Mouse (Mus musculus) kidney, postnatal 36 days (tissue): ENCODE data around the gene Nanog.
"Not testable (repeated sequence)": the region's sequence is repeated elsewhere in the genome, so short reads cannot be mapped to it uniquely, and the experiment has no call there.

Experiments used
- DNase-seq, 2 experiments: peaks; one replicate each; pipeline ENCODE4 v3.0.0; 2021 to 2022; ENCODE audit warnings: mixed read lengths in 2 of 2

The Nanog gene

GRCm38 (mm10) chr6:122707036-122707800 lies at the start of gene Nanog:
Nanog (plus strand) TSS chr6:122707489.
- no peak for DNase-seq

DNA sequence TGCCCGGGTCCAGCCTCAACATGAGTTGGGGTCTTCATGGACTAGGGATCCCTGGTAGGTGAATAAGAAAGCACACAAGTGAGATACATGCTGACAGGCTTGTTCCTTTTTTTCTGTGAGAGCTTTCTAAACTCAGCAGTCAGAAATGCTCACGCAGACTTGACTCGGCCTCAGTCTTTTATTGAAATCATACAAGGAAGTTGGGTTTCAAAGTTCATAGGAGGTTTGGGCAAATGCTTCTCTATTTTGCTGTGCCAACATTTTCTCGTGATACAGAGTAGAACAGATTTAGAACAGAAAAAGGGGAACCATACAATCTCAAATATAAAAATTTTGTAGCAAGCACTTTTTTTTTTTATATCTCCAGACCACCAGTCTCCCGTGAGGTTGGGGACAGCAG lies 49.7 kb upstream of the Nanog start:
- no peak for DNase-seq

DNA sequence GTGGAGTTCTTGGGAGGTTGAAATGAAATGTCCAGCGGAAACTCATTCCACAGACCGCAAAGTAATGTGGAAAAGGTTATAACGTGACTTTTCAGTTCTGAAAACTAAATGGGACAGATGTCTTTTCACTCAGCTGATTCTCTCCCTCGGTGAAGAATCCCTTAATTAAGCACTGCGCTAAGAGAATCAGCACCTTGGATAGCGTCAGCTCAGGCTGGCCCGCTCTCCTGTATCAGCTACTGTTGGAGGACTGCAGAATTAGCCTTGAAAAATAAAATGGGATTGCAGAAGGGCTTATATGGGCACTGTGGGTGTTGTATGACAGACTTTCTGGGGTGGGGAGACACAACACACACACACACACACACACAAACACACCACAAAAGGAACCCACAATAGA lies 47.7 kb upstream of the Nanog start:
- DNase-seq, result peak; percentile 31 to 59

DNA sequence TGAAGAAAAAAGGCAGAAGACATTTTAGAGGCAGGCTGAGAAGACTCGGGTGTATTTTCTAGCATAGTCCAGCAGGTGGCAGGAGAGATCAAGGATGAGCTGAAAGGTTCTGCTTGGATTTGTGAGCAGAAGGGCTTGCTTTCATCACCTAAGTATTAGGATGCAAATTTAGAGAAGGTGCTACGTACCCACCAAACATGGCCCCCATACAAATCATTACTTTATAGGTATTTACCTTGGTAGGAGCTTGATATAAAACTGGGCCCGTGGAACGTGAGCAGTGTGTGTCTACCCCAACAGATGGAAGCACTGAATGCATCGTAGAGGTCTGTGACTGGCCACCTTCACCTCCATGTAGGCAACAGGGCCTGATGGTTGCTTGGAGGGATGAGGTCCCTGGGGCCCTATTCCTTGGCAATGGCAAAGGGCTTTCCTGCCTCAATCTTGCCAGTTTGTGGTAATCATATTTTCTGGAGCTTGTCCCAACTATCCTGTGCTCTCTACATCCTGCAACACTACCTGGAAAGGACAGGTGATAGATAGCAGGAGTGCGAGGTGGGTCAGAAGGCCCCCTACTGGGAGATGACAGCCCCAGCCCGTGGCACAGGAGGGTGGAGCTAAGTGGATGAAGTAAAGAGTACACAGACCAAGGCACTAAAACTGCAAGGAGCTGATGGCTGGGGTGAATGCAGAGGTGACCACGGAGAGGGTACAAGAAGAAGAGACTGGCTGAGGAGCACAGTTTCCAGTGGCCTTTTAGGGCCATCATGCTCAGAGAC lies 46.5 kb upstream of the Nanog start:
- peak; percentile 28 to 62 for DNase-seq

GRCm38 (mm10) chr6:122662551-122663264 lies 44.6 kb upstream of the Nanog start:
- DNase-seq, result peak; percentile 81 to 93

DNA sequence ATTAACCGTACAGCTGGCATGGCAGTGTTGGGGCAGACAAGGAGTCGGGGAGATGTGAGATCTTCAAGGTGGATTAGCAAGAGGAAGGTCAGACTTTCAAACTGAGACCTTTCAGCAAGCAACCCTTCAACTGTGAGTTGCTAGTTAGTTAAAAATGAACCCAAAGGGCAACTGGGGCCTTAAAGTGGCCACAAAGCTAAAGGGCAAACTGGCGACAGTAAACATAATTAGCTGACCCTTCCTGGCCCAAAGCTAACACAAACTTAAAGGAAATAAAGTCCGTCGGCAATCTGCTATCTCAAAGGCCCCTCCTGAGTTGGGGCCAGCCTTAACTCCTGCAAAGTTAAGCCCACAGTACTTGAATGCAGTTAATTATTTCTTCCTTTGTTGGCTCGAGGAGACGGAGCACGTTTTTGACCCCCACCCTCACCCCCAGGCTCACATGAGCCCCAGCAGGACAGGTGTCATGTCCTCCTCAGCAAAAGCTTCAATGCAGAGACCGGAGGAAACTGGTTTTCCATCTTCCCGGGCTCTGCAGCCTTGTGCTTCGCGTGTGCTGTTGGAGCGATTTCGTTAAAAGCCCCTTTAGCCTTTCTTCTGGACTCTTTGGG lies 43.6 kb upstream of the Nanog start:
- DNase-seq, result peak; percentile 27 to 42

DNA sequence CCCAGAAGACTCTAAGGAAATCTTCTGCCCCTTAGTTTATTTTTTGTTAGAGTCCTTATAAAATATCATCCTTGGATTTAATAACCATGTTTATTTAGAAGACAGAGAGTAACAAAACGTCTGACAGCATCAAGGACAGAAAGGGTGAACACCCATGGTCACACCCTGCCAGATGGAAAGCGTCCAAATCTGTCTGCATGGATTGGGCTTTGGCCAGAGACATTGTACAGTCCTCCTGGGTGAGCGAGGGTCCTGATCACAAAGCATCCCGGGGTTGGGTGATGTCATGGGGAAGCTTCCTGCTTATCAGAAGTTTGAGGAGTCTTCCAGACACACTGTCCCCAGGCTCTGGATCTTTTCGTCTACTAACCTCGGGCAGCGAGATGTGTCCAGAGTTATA lies 41.4 kb upstream of the Nanog start:
- peak; percentile 36 to 52 for DNase-seq

DNA sequence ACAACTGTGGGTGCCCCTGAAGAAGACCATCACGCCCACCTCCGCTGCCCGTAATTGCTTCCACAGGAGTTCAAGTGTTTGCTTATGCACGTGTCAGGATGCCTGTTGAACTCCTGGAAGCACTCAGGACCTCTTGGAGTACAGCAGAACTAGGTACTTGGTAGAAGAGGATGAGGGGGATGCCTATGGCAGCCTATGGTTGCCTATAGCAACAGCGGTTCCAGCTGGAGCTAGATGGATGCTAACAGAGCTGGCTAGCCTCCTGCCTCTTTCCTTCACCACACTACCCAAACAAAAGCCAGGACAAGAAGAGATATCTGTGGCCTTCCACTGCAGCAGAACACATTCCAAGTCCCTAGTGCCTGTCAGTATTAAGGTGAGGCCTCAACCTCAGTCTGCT lies 39.6 kb upstream of the Nanog start:
- DNase-seq, result no peak

GRCm38 (mm10) chr6:122668823-122669222 lies 38.5 kb upstream of the Nanog start:
- DNase-seq, result no peak

DNA sequence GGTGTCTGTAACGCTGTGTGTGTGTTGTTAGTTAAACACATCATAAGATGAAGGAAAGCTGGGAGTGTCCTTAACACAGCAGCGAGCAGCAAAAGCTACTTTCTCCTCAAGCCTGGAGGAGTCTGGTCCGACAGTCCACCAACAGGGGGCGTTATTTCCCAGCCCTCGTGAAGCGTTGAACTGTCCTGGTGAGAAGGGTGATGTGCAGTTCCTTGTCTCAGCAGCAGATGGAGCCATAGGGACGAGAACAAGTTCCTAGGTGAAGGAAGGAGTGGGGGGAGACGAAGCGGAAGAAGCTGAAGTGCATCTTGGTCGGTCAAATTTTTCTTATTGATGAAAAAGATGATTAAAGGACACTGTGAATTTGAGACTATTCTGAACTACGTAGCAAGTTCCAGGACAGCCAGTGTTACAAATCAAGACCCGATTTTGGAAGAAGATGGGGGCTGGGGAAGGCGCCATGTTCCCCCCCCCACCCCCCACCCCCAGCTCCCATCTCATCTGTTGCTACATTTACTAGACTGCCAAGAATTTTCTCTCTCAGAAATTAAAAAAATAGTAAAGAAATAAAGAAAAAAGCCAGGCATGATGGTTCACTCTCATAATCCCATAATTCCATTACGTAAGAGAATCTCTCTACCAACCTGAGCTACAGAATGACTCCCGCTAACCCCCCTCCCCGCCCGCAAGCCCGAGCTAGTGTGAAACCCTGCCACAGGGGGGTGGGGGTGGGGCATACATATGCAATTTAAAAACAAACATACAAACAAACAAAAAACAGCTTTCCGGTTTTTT lies 37.7 kb upstream of the Nanog start:
- peak; percentile 94 to 98 for DNase-seq

- DNase-seq, result no peak
Measured at GRCm38 (mm10) chr6:122670201-122670551, 37.1 kb upstream of the Nanog start.

DNA sequence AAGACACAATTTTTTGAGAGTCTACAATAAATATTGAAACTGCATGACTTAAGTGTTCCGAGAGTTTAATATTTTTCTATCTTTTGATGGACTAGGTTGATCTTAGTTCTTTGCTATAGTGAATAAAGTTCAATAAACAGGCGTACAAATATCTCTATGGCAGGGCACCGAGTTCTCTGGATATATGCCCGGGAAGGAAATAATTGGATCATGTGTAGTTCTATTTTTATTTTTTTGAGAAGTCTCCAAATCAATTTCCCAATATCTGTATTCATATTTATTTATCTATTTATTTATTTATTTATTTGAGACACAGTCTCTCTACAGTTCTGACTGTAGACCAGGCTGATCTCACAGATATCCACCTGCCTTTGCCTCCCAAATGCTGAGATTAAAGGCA lies 36.4 kb upstream of the Nanog start:
- no peak for DNase-seq

- DNase-seq, result no peak
Measured at GRCm38 (mm10) chr6:122672746-122673145, 34.5 kb upstream of the Nanog start.

DNA sequence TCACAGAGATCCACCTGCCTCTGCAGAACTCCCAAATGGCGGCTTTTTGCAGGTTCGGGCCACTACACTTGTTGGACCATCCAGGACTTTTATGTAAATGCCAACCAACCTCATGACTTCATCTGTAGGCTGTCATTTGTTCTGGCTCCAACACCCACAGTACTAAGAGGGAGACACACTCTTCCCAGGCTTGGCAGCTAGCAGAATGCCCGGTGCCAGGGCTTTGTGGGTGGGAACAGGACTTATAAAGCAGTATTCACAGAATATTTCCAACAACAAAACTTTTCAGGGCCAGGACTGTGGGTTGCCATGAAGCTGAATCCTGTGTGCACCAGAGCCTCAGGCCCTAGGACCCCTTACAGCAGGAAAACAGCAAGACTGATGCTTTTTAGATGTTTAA lies 24.6 kb upstream of the Nanog start:
- DNase-seq, result no peak

DNA sequence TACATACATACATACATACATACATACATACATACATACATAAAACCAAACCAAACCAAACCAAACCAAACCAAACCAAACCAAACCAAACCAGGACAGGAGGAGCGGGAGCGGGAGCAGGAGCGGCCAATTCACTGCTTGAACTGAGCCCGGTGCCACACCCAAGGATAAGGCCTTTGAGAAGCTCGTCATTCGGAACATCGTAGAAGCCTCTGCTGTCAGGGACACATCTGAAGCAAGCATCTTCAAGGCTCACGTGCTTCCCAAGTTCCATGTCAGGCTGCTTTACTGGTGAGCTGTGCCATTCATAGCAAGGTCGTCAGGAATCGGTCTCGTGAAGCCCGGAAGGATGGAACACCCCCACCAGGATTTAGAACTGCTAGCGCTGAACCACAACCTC lies 20.6 kb upstream of the Nanog start:
- no peak for DNase-seq

DNA sequence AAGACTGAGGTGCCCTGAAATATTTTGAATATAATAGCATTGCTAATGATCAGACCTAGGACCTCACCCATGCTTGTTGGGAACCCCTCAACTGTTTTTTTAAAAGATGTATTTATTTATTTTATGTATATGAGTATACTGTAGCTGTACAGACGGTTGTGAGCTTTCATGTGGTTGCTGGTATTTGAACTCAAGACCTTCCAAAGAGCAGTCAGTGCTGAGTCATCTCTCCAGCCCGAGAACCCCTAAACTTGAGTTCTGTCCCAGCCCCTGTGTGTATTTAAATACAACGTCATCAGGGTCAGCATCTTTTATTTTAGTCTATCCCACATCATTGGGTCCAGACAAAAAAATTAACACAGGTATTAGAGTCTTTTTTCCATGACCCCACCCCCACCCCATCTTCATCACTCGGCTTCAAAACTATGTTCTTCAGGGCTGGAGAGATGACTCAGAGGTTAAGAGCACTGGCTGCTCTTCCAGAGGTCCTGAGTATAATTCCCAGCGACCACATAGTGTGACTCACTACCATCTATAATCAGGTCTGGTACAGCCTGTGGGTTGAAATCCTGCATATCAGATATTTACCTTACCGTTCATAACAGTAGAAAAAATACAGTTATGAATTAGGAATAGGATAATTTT lies 17.8 kb upstream of the Nanog start:
- DNase-seq, result no peak

GRCm38 (mm10) chr6:122690082-122690481 lies 17.2 kb upstream of the Nanog start:
- no peak for DNase-seq

DNA sequence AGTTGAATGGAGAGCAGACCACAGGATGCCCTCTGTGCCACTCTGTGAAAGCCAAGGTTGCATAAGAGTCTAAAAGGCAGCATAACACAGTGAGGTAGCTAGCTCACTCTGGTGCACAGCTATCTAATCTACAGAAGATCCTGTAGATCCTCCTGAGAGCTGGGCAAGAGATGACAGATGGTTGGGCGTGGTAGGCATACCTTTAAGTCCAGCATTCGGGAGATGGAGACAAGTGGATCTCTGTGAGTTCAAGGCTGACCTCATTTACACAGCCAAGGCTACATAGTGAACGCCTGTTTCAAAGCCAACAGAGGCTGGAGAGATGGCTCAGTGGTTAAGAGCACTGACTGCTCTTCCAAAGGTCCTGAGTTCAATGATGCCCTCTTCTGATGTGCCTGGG lies 11.9 kb upstream of the Nanog start:
- DNase-seq, result no peak

DNA sequence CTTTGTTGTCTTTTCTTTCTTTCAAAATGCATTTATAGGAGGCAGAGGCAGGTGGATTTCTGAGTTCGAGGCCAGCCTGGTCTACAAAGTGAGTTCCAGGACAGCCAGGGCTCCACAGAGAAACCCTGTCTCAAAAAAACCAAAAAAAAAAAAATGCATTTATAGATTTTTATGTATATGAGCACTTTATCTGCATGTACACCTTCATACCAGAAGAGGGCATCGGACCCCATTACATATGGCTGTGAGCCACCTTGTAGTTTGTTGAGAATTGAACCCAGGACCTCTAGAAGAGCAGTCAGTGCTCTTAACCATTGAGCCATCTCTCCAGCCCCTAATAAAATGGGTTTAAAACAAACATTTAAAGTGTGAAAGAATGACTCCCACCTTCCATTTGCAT lies 7.7 kb upstream of the Nanog start:
- DNase-seq, result not testable (repeated sequence)

DNA sequence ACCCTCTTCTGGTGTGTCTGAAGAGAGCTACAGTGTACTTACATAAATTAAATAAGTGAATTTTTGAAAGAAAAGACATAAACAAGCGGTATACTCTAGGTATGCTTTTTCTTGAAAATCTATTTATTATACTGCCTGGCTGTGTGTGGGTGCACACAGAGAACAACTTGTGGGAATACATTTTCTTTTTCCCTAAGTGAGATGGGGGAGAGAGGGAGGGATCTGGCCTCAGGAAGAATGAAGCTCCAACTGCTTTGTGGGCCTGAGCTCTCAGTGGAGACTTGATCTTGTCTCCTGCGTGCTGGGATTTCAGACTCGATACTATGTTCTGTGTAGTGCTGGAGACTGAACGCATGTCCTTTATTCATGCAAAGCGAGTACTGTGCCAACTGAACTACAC lies 5.5 kb upstream of the Nanog start:
- no peak for DNase-seq

DNA sequence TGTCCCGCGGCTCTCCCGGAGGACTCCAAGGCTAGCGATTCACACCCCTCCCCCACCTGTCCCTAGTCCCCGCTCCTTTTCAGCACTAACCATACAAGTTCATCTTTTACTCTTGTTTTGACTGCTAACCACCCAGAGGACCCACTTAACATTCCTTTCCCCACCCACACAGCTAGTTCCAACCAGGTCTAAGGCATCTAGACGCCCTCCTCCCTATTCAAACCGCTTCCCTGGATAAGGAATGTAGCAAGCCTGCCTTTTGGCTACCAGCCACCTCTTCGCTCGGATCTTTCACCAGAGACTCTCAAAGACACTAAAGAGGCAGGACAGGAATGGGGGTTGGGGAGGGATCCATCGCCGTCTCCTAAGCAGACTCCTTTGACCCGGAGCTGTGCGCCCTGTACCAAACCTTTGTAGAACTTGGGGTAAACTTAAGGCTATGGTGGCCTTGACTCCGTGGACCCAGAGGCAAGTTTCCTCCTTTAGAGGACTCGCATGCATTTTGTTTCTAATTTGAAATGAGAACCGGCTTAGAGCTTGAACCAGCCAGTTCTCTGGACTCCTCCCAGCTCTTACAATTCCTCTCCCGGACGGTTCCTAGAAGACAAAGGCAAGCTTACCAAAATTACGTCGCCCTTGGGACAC lies 4.7 kb upstream of the Nanog start:
- DNase-seq, result peak; percentile 71 to 75
